Comparison of ENCODE assay signal across 8 mouse cellular contexts in the genomic region with DNA sequence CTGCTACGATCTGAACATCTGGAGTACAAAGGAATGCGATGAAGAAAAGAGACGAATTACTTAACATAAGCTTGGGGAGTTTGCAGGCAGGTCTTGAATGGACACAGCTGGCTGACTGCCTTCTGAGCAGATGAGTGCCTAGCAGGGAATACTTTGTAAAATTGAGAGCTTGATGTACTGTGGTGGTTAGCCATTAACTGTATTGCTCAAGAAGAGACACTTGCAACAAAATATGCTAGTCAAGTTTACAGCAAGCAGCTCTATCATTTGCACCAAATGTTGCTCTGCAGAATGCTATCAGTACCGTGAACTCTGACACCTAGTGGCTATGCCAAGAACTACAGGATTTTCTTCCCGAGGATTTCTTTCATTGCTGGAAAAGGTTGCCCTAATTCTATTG.
DNase-seq lines count a peak whose midpoint lies in the region.

No protein-coding gene starts in this region.

- DNase-seq in gastrocnemius, postnatal 10 days: peak; percentile 34
- no peak for DNase-seq in gastrocnemius, postnatal 25 days
- DNase-seq in Muller cell, postnatal 12 days (ENCODE audit: inconsistent ontology term): peak; percentile 22
- peak; percentile 25 for DNase-seq in cerebellum, adult 9-11 months
- DNase-seq in frontal cortex, postnatal 36 days (ENCODE audit: low spot score in 2 of 2): peak; percentile 48 to 81
- DNase-seq in kidney, postnatal 14 days: peak; percentile 66
- peak; percentile 74 for DNase-seq in lung, postnatal 10 days
- DNase-seq in right cerebral cortex, adult 2 months (ENCODE audit: low spot score in 2 of 2): peak; percentile 72 to 79
